Mouse (Mus musculus): ENCODE data around the gene Gm20671. TPM values are rescaled to one million over a fixed set of nuclear protein-coding genes. Genes with fewer than 3 reads are reported as not detected.
A peak's percentile ranks its signal among the peaks of the same experiment; 100 is the strongest.
"Not testable (repeated sequence)": the region's sequence is repeated elsewhere in the genome, so short reads cannot be mapped to it uniquely, and the experiment has no call there.

The Gm20671 gene
- polyA plus RNA-seq, 1 experiment from 2014 or later, result not detected

DNA sequence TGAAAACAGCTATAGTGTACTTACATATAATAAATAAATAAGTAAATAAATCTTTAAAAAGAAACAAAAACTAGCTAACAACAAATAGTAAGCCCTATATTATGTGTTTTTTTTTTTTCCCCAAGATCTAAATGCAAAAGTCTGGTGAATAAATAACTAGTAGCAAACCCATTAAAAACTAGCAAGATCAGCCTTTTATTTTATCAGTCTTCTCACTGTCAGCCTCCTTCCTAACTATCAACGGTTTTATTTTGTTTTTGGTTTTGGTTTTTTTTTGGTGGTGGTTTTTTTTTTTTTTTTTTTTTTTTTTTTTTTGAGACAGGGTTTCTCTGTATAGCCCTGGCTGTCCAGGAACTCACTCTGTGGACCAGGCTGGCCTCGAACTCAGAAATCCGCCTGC lies 22.7 kb upstream of the Gm20671 start:
- H3K27ac ChIP-seq (replicated peaks); H3K9ac ChIP-seq; ATAC-seq (ENCODE audit: low FRiP score, low read depth); H3K36me3 ChIP-seq; H3K27me3 ChIP-seq; H3K4me3 ChIP-seq; H3K4me2 ChIP-seq; H3K9me3 ChIP-seq: not testable (repeated sequence)
- H3K4me1 ChIP-seq (replicated peaks), result peaks cover 31% of the 10 kb centered on the region
- WGBS, result 96% methylated on average over 3 of the region's 3 CpGs

DNA sequence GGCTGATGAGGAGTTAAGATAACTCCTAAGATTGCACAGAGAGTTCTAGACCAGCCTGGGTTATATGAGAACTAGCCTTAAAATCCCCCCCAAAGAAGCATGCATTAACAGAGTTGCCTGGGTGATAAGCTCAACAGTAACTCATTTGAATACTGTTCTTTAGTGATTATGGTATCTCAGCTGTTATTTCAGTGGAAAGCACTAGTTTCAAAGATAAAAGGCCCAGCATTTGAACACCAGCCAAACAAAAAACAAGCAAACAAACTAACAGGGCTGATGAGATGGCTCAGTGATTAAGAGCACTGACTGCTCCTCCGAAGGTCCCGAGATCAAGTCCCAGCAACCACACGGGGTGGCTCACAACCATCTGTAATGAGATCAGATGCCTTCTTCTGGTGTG lies 22.3 kb upstream of the Gm20671 start:
- WGBS, result 94% methylated on average over 3 of the region's 3 CpGs
- Histone ChIP-seq H3K27me3 (no peaks in the 10 kb centered on the region), H3K9ac (no peak overlapping the region), H3K36me3 (peaks cover 8% of the 10 kb centered on the region; the same call in 1 of the 2 replicates), H3K4me3 (no peak overlapping the region), H3K9me3 (no peaks in the 10 kb centered on the region), H3K4me2 (no peak overlapping the region), H3K27ac (replicated peaks) (no peak overlapping the region), H3K4me1 (replicated peaks) (peaks cover 27% of the 10 kb centered on the region)
- no peak for ATAC-seq (ENCODE audit: low FRiP score, low read depth)

DNA sequence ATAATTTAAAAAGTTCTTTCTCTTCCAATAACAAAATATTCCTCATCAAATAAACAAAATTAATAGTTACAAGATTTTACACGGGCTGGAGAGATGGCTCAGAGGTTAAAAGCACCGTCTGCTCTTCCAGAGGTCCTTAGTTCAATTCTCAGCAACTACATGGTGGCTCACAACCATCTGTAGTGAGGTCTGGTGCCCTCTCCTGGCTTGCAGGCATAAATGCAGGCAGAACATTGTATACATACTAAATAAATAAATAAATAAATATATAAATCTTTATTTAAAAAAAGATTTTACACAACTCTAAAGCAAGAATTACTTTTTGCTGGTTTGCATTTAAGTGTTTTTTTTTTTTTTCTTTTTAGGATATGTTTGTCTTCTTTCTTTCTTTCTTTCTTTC lies 13.1 kb upstream of the Gm20671 start:
- H3K27ac ChIP-seq (replicated peaks), result no peak overlapping the region
- WGBS, result 94% methylated on average over 2 of the region's 2 CpGs

DNA sequence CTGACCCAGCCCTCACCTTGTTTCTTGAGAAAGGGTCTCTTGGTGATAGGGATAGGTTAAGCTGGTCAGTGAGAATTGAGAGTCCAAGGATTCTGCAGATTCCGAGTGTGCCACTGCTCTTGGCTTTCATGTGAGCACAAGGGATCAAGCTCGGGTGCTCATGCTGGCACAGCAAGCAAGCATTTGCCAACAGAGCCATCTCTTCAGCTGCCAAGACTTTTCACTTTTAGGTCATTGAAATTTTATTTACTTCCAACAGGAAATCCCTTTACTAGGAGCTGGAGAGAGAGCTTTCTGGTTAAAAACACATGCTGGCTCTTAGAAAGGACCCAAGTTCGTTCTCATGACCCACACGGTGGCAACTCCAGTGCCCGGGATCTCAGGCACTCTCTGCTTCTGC lies 10.1 kb upstream of the Gm20671 start:
- ATAC-seq (ENCODE audit: low FRiP score, low read depth), result no peak
- H3K27me3 ChIP-seq, result no peaks in the 10 kb centered on the region
- peaks cover 59% of the 10 kb centered on the region for H3K36me3 ChIP-seq
- H3K4me2 ChIP-seq, result no peak overlapping the region
- 89% methylated on average over 5 of the region's 5 CpGs for WGBS
- no peak overlapping the region for H3K27ac ChIP-seq (replicated peaks)
- H3K9me3 ChIP-seq, result no peaks in the 10 kb centered on the region
- H3K4me1 ChIP-seq (replicated peaks), result no peaks in the 10 kb centered on the region
- no peak overlapping the region for H3K9ac ChIP-seq
- no peak overlapping the region for H3K4me3 ChIP-seq

More for the DNA sequence above, 13.1 kb upstream of the Gm20671 start:
- H3K4me2 ChIP-seq, result no peak overlapping the region
- H3K9me3 ChIP-seq, result no peaks in the 10 kb centered on the region
- H3K4me1 ChIP-seq (replicated peaks), result no peaks in the 10 kb centered on the region
- no peak overlapping the region for H3K4me3 ChIP-seq
- no peak for ATAC-seq (ENCODE audit: low FRiP score, low read depth)
- H3K27me3 ChIP-seq, result no peaks in the 10 kb centered on the region
- peaks cover 71% of the 10 kb centered on the region for H3K36me3 ChIP-seq
- H3K9ac ChIP-seq, result no peak overlapping the region

DNA sequence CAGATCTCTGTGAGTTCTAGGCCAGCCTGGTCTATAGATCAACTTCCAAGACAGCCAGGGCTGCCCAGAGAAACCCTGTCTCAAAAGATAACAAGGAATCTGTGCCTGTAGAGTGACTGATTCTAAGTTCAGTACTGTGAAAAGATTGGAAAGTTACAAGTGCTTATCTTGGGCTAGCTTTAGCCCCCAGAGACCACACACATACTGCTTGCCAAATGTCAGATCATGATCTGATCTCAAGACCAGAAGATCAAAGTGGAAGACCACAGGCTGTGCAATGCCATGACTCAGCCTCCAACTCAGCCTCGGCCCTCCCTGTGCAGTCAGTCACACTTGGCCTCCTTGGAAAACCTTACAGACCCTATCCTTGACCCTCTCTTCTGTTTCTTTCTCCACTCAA lies 7.6 kb upstream of the Gm20671 start:
- Histone ChIP-seq H3K27ac (replicated peaks) (no peak overlapping the region), H3K27me3 (no peaks in the 10 kb centered on the region), H3K4me2 (no peak overlapping the region), H3K9ac (no peak overlapping the region), H3K4me1 (replicated peaks) (no peaks in the 10 kb centered on the region), H3K9me3 (no peaks in the 10 kb centered on the region), H3K36me3 (peaks cover 63% of the 10 kb centered on the region), H3K4me3 (no peak overlapping the region)
- WGBS, result 100% methylated on average over 1 of the region's 1 CpGs
- ATAC-seq (ENCODE audit: low FRiP score, low read depth), result no peak

DNA sequence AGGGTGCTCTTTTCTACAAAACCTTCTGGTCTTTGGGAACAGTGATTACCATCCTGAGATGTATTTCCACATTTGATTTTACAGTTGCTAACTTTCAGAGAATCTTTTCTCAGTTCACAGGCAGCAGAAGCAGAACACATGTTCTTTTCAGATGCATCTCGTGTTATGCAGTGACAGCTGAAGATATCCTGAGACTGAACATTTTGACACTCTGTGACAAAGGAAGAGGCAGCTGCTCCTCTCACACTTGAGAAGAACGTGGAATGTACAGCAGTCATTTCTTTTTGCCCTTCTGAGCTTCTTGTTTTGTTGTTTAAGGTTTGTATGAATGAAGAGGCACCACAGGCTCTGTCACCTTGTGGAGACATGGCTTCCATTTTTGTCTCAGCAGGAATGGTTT lies 3.1 kb upstream of the Gm20671 start:
- WGBS, result 93% methylated on average over 2 of the region's 2 CpGs

GRCm38 (mm10) chr5:32828766-32829165 lies 1.9 kb upstream of the Gm20671 start:
- not testable (repeated sequence) for H3K9me3 ChIP-seq; H3K4me1 ChIP-seq (replicated peaks); H3K27me3 ChIP-seq; H3K27ac ChIP-seq (replicated peaks); H3K9ac ChIP-seq; H3K4me3 ChIP-seq; H3K4me2 ChIP-seq; ATAC-seq (ENCODE audit: low FRiP score, low read depth)
- peaks cover 58% of the 10 kb centered on the region for H3K36me3 ChIP-seq
- 98% methylated on average over 1 of the region's 1 CpGs for WGBS

More for the DNA sequence above, 3.1 kb upstream of the Gm20671 start:
- no peak overlapping the region for H3K27ac ChIP-seq (replicated peaks)
- H3K27me3 ChIP-seq, result no peaks in the 10 kb centered on the region
- H3K9me3 ChIP-seq, result no peaks in the 10 kb centered on the region
- no peak overlapping the region for H3K9ac ChIP-seq
- H3K4me2 ChIP-seq, result no peak overlapping the region
- no peak overlapping the region for H3K4me3 ChIP-seq
- H3K36me3 ChIP-seq, result peaks cover 69% of the 10 kb centered on the region
- no peaks in the 10 kb centered on the region for H3K4me1 ChIP-seq (replicated peaks)
- no peak for ATAC-seq (ENCODE audit: low FRiP score, low read depth)

- no peak for ATAC-seq (ENCODE audit: low FRiP score, low read depth)
- H3K4me1 ChIP-seq (replicated peaks), result no peaks in the 10 kb centered on the region
- 90% methylated on average over 8 of the region's 8 CpGs for WGBS
- H3K9ac ChIP-seq, result no peak overlapping the region
- H3K36me3 ChIP-seq, result peaks cover 41% of the 10 kb centered on the region
- H3K9me3 ChIP-seq, result no peaks in the 10 kb centered on the region
- H3K27ac ChIP-seq (replicated peaks), result no peak overlapping the region
- H3K4me3 ChIP-seq, result no peak overlapping the region
- H3K27me3 ChIP-seq, result no peaks in the 10 kb centered on the region
- no peak overlapping the region for H3K4me2 ChIP-seq
Observed at GRCm38 (mm10) chr5:32820471-32820870, 6.4 kb downstream of the Gm20671 start.

DNA sequence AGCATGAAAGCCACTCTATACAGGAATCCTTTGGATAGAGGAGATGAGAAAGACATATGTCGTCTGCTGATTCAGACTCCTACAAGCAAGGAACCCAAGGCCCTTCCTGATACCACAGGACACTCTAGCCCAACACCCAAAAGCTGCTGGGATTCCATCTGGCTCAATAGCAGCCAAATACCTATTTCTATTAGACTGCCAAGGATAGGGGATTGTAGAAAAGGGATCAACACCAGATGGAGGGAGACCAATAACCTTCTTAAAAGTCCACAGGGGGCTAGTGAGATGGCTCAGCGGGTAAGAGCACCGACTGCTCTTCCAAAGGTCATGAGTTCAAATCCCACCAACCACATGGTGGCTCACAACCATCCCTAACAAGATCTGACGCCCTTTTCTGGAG lies 11.5 kb downstream of the Gm20671 start:
- ATAC-seq (ENCODE audit: low FRiP score, low read depth), result no peak
- no peak overlapping the region for H3K4me2 ChIP-seq
- H3K4me1 ChIP-seq (replicated peaks), result no peaks in the 10 kb centered on the region
- H3K27ac ChIP-seq (replicated peaks), result no peak overlapping the region
- peaks cover 49% of the 10 kb centered on the region for H3K36me3 ChIP-seq
- no peak overlapping the region for H3K4me3 ChIP-seq
- WGBS, result 98% methylated on average over 4 of the region's 4 CpGs
- no peak overlapping the region for H3K9ac ChIP-seq
- H3K27me3 ChIP-seq, result no peaks in the 10 kb centered on the region
- H3K9me3 ChIP-seq, result no peaks in the 10 kb centered on the region

- H3K9ac ChIP-seq; H3K4me3 ChIP-seq; H3K4me2 ChIP-seq; H3K36me3 ChIP-seq; H3K9me3 ChIP-seq; ATAC-seq (ENCODE audit: low FRiP score, low read depth); H3K27me3 ChIP-seq: not testable (repeated sequence)
- Histone ChIP-seq H3K4me1 (replicated peaks) (peaks cover 16% of the 10 kb centered on the region), H3K27ac (replicated peaks) (peak overlapping the region; percentile 88)
- 79% methylated on average over 1 of the region's 1 CpGs for WGBS
Observed at GRCm38 (mm10) chr5:32786454-32786853, 40.5 kb downstream of the Gm20671 start.

DNA sequence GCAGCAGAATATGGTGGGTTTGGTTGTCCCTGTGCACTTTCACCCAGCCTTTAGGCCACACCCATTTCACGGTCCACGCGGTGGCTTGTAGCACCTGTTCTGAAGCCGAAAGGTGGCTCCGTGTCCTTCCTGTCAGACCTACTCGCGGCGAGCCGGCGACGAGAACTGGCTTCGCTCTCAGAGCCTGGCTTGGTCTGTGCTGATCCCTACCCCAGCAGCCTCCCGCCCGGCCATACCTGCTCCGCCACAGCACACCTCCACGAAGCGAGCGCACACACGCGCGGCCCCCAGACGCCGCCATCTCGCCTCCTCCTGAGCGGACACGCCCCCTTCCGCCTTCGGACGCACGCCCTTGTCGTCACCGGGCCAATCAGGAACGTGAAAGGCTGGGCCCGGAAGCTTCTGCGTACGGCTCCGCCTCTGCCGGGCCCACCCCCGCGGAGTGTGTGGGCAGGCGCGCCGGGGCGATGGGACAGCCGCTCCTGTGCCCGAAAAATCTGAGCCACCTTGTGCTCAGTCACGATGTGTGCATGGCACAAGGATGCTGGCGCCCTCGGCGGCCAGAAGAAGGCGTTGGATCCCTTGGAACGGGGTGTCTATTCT lies 41.5 kb downstream of the Gm20671 start, which contains the start of gene Pisd:
Pisd (minus strand) TSS at position 334 of the 603 bp plus-strand sequence.
- Histone ChIP-seq H3K36me3 (no peaks in the 10 kb centered on the region), H3K4me1 (replicated peaks) (peaks cover 16% of the 10 kb centered on the region), H3K4me2 (peak within 1 kb of the TSS; percentile 78), H3K27ac (replicated peaks) (peak within 1 kb of the TSS; percentile 88), H3K9ac (peak within 1 kb of the TSS; percentile 69), H3K4me3 (peak within 1 kb of the TSS; percentile 80), H3K27me3 (no peaks in the 10 kb centered on the region), H3K9me3 (no peaks in the 10 kb centered on the region)
- WGBS, result under 1% methylated on average over 48 of the region's 52 CpGs
- peak; percentile 100 for ATAC-seq (ENCODE audit: low FRiP score, low read depth)

- H3K27me3 ChIP-seq, result no peaks in the 10 kb centered on the region
- H3K36me3 ChIP-seq, result no peaks in the 10 kb centered on the region
- no peak for ATAC-seq (ENCODE audit: low FRiP score, low read depth)
- WGBS, result 27% methylated on average over 5 of the region's 5 CpGs
- H3K9ac ChIP-seq, result peak overlapping the region; percentile 69
- peak overlapping the region; percentile 80 for H3K4me3 ChIP-seq
- peaks cover 16% of the 10 kb centered on the region for H3K4me1 ChIP-seq (replicated peaks)
- no peaks in the 10 kb centered on the region for H3K9me3 ChIP-seq
- peak overlapping the region; percentile 78 for H3K4me2 ChIP-seq
- H3K27ac ChIP-seq (replicated peaks), result peak overlapping the region; percentile 88
Observed at GRCm38 (mm10) chr5:32784726-32785125, 42.2 kb downstream of the Gm20671 start.

- WGBS, result 96% methylated on average over 5 of the region's 5 CpGs
- Histone ChIP-seq H3K36me3 (no peaks in the 10 kb centered on the region), H3K4me1 (replicated peaks) (peaks cover 16% of the 10 kb centered on the region), H3K4me3 (no peak overlapping the region), H3K9ac (no peak overlapping the region), H3K4me2 (no peak overlapping the region), H3K9me3 (no peaks in the 10 kb centered on the region), H3K27me3 (no peaks in the 10 kb centered on the region), H3K27ac (replicated peaks) (no peak overlapping the region)
- no peak for ATAC-seq (ENCODE audit: low FRiP score, low read depth)
Observed at GRCm38 (mm10) chr5:32781596-32781995, 45.3 kb downstream of the Gm20671 start.
